Mouse (Mus musculus): ENCODE measurements around the gene Slc12a4. TPM values are rescaled to one million over a fixed set of nuclear protein-coding genes. Genes with fewer than 3 reads are reported as not detected.
"Not testable (repeated sequence)": the region's sequence is repeated elsewhere in the genome, so short reads cannot be mapped to it uniquely, and the experiment has no call there.

Gene Slc12a4
- polyA plus RNA-seq (2014; fragmentation: Nextera tagmentation; extraction: Ambion mirVana): 25.6 and 25.8 TPM in 2 replicates

DNA sequence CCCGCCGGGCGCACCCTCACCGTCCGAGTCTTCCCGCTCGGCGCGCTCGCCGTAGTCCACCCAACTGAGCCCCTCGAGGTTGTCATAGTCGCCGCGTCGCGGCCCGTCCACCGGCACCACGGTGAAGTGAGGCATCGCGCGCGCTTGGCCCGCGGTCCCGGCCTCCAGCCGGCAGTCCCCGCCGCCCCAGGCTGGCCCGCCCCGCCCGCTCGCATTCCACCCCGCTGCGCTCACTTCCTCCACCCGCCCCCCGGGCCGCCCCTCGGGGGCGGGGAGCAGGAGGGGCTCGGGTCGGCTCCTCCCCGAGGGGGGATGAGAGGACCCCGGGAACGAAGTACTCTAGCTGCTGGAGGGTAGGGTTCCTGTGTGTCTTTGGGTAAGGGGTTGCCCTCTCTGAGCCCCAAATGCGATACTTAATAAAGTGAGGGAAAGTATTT is at the start of gene Slc12a4:
Gene Slc12a4 (minus strand): TSS at position 193 of the 437 bp plus-strand sequence.
- no peaks in the 10 kb centered on the region for H3K27me3 ChIP-seq (replicated peaks; ENCODE audit: control insufficient read depth, insufficient read depth, low read length)
- under 1% methylated on average over 47 of the region's 47 CpGs for WGBS
- H3K9ac ChIP-seq (ENCODE audit: low read depth, low read length): peak within 1 kb of the TSS; percentile 90
- peaks cover 35% of the 10 kb centered on the region for H3K4me1 ChIP-seq (replicated peaks; ENCODE audit: control insufficient read depth, insufficient read depth, low read length)
- H3K36me3 ChIP-seq (ENCODE audit: control insufficient read depth, insufficient read depth, low read length): no peaks in the 10 kb centered on the region
- peak; percentile 87 for DNase-seq (ENCODE audit: low spot score)
- peak; percentile 82 for ATAC-seq (replicated peaks; ENCODE audit: low FRiP score)
- H3K9me3 ChIP-seq (ENCODE audit: control insufficient read depth, low read length): no peaks in the 10 kb centered on the region
- H3K4me2 ChIP-seq: peak within 1 kb of the TSS; percentile 93
- peak within 1 kb of the TSS; percentile 95 for H3K27ac ChIP-seq (ENCODE audit: low read depth, low read length)
- peak within 1 kb of the TSS; percentile 89 for H3K4me3 ChIP-seq (ENCODE audit: low read depth, low read length)

DNA sequence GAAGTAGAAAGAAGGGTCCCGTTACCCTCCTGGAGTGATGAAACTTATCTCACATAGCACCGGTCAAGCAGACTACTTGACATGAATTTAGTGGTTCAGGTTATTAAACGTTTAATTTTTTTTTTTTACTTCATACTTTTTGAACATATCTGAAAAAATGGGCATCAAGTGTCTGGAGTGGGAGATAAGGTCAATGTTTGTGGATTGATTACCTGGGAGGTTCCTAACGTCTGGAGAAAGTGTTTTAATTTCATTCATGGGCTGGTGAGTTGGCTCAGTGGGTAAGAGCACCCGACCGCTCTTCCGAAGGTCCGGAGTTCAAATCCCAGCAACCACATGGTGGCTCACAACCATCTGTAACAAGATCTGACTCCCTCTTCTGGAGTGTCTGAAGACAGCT is 46.3 kb upstream of the Slc12a4 start:
- 65% methylated on average over 8 of the region's 8 CpGs for WGBS
- Histone ChIP-seq H3K27ac (ENCODE audit: low read depth, low read length) (peak overlapping the region; percentile 76), H3K9ac (ENCODE audit: low read depth, low read length) (peak overlapping the region; percentile 89; the same call in 1 of the 2 replicates), H3K4me3 (ENCODE audit: low read depth, low read length) (peak overlapping the region; percentile 90), H3K4me2 (peak overlapping the region; percentile 99)
- not testable (repeated sequence) for DNase-seq (ENCODE audit: low spot score); H3K27me3 ChIP-seq (replicated peaks; ENCODE audit: control insufficient read depth, insufficient read depth, low read length); H3K36me3 ChIP-seq (ENCODE audit: control insufficient read depth, insufficient read depth, low read length); H3K4me1 ChIP-seq (replicated peaks; ENCODE audit: control insufficient read depth, insufficient read depth, low read length); H3K9me3 ChIP-seq (ENCODE audit: control insufficient read depth, low read length); ATAC-seq (replicated peaks; ENCODE audit: low FRiP score)

DNA sequence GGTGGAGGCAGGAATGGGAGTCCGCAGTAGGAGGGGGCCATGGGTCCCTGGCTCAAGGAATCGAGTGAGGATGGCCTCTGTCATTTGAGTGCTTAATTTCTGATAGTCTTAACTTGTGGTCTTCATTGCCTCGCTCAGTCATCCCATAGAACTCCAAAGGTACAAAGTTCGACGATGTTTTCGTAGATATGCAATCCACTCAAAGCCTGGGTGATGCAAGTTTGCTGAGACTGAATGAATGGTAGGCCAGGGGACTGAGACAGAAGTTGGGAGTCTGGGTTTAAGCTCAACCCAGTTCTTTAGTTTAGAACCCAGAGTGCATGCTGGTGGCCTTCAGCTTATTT is 45.7 kb upstream of the Slc12a4 start, which contains the start of gene Ddx28:
Gene Ddx28 (minus strand): TSS at position 240 of the 344 bp plus-strand sequence.
- peak; percentile 33 for ATAC-seq (replicated peaks; ENCODE audit: low FRiP score)
- peak within 1 kb of the TSS; percentile 99 for H3K4me2 ChIP-seq
- 2% methylated on average over 6 of the region's 6 CpGs for WGBS
- no peaks in the 10 kb centered on the region for H3K27me3 ChIP-seq (replicated peaks; ENCODE audit: control insufficient read depth, insufficient read depth, low read length)
- peaks cover 9% of the 10 kb centered on the region for H3K4me1 ChIP-seq (replicated peaks; ENCODE audit: control insufficient read depth, insufficient read depth, low read length)
- peak within 1 kb of the TSS; percentile 90 for H3K4me3 ChIP-seq (ENCODE audit: low read depth, low read length)
- H3K9ac ChIP-seq (ENCODE audit: low read depth, low read length): peak within 1 kb of the TSS; percentile 89
- H3K9me3 ChIP-seq (ENCODE audit: control insufficient read depth, low read length): no peaks in the 10 kb centered on the region
- DNase-seq (ENCODE audit: low spot score): no peak
- peak within 1 kb of the TSS; percentile 76 for H3K27ac ChIP-seq (ENCODE audit: low read depth, low read length)
- no peaks in the 10 kb centered on the region for H3K36me3 ChIP-seq (ENCODE audit: control insufficient read depth, insufficient read depth, low read length)

DNA sequence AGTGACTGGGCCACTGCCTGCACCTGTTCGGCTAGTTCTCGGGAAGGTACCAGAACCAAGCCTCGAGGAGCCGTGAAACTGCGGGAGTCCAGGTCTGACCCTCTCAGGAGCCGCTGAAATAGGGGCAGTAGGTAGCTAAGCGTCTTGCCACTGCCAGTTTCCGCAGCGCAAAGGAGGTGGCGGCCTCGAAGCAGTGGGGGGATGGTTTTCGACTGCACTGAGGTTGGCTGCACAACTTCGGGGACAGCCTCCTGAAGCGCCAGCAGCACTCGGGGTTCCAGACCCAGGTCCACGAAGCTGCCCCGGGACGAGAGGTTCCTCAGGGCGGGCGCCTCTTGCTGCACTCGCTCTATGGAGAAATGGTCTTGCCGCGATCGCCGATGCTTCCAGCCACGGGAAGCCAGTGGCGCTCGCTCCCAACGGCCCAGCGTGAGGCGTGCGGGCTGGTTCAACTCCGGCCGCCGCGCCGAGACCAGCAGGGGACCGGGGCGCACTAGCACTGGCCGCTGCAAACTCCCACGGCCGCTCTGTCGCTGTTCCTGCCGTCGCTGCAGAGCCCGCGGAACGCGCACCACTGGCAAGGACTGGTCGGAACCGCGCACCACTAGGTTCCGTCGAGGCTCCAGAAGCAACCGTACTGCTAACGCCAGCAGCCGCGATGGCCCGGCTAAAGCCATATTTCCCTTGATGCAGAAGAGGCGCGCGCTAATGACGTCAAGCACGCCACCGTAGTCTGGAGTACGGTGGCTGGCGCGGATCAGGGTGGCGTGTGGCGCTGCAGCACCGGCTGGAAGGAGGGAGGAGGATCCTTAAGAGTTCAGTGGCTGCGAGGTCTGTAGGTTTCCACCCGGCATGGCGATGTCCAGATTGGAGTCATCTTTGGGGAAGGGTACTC is 45.1 kb upstream of the Slc12a4 start:
- peak; percentile 87 for ATAC-seq (replicated peaks; ENCODE audit: low FRiP score)
- H3K36me3 ChIP-seq (ENCODE audit: control insufficient read depth, insufficient read depth, low read length): no peaks in the 10 kb centered on the region
- peak overlapping the region; percentile 89 for H3K9ac ChIP-seq (ENCODE audit: low read depth, low read length)
- H3K27me3 ChIP-seq (replicated peaks; ENCODE audit: control insufficient read depth, insufficient read depth, low read length): no peaks in the 10 kb centered on the region
- H3K4me1 ChIP-seq (replicated peaks; ENCODE audit: control insufficient read depth, insufficient read depth, low read length): peaks cover 9% of the 10 kb centered on the region
- H3K4me3 ChIP-seq (ENCODE audit: low read depth, low read length): peak overlapping the region; percentile 90
- 1% methylated on average over 74 of the region's 74 CpGs for WGBS
- no peaks in the 10 kb centered on the region for H3K9me3 ChIP-seq (ENCODE audit: control insufficient read depth, low read length)
- peak; percentile 93 for DNase-seq (ENCODE audit: low spot score)
- peak overlapping the region; percentile 99 for H3K4me2 ChIP-seq
- peak overlapping the region; percentile 76 for H3K27ac ChIP-seq (ENCODE audit: low read depth, low read length)

DNA sequence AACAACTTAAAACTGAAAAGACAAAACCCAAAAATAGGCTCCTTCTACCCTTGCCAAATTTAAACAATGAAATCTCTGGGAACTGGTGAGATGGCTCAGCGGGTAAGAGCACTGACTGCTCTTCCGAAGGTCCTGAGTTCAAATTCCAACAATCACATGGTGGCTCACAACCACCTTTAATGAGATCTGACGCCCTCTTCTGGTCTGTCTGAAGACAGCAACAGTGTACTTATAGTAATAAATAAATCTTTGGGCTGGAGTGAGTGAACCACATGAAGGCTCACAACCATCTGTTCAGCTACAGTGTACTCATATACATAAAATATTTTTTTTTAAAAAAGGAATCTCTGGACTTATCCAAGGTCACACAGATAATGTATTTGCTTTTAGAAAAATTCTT is 42.0 kb upstream of the Slc12a4 start:
- H3K27ac ChIP-seq (ENCODE audit: low read depth, low read length); H3K4me1 ChIP-seq (replicated peaks; ENCODE audit: control insufficient read depth, insufficient read depth, low read length); DNase-seq (ENCODE audit: low spot score); H3K4me3 ChIP-seq (ENCODE audit: low read depth, low read length); H3K36me3 ChIP-seq (ENCODE audit: control insufficient read depth, insufficient read depth, low read length); H3K27me3 ChIP-seq (replicated peaks; ENCODE audit: control insufficient read depth, insufficient read depth, low read length); ATAC-seq (replicated peaks; ENCODE audit: low FRiP score); H3K9me3 ChIP-seq (ENCODE audit: control insufficient read depth, low read length); H3K4me2 ChIP-seq; H3K9ac ChIP-seq (ENCODE audit: low read depth, low read length): not testable (repeated sequence)
- WGBS: 59% methylated on average over 3 of the region's 3 CpGs

DNA sequence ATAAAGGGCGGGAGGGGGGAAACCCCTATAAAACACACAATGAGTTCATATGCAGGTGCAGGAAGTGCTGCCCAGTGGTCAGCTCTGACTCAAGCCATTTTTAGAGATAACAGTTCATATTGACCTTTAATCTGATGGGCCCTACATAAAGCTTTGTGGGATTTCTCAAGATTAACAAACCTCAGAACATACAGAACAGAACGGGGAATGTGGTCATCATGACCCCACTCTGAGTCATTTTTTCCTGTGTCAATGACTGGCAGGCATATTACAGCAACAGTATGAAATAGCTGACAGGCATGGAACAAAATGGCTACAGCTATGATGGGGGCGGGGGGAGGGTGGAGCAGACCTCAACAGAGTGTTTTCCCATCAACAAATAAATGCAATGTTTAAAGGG is 41.2 kb upstream of the Slc12a4 start:
- Histone ChIP-seq H3K27me3 (replicated peaks; ENCODE audit: control insufficient read depth, insufficient read depth, low read length) (no peaks in the 10 kb centered on the region), H3K9ac (ENCODE audit: low read depth, low read length) (no peak overlapping the region), H3K4me3 (ENCODE audit: low read depth, low read length) (no peak overlapping the region), H3K27ac (ENCODE audit: low read depth, low read length) (no peak overlapping the region), H3K4me1 (replicated peaks; ENCODE audit: control insufficient read depth, insufficient read depth, low read length) (peaks cover 9% of the 10 kb centered on the region), H3K36me3 (ENCODE audit: control insufficient read depth, insufficient read depth, low read length) (no peaks in the 10 kb centered on the region), H3K4me2 (no peak overlapping the region), H3K9me3 (ENCODE audit: control insufficient read depth, low read length) (no peaks in the 10 kb centered on the region)
- 62% methylated on average over 3 of the region's 3 CpGs for WGBS
- DNase-seq (ENCODE audit: low spot score) (no peak), ATAC-seq (replicated peaks; ENCODE audit: low FRiP score) (no peak)

DNA sequence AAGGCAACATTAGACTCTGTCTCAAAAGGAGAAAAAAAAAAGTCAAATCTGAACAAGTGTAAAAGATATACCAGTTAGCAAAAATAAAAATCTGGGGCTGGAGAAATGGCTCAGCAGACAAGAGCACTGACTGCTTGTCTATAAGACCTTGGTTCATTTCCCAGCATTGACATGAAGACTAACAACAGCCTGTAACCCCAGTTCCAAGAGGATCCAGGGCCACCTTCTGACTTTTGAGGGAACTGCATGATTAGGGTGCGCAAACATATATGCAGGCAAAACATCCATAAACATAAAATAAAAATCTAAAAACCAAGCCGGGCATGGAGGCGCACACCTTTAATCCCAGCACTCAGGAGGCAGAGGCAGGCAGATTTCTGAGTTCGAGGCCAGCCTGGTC is 40.5 kb upstream of the Slc12a4 start:
- DNase-seq (ENCODE audit: low spot score) (no peak), ATAC-seq (replicated peaks; ENCODE audit: low FRiP score) (no peak)
- Histone ChIP-seq H3K27me3 (replicated peaks; ENCODE audit: control insufficient read depth, insufficient read depth, low read length) (no peaks in the 10 kb centered on the region), H3K4me2 (no peak overlapping the region), H3K4me1 (replicated peaks; ENCODE audit: control insufficient read depth, insufficient read depth, low read length) (peaks cover 9% of the 10 kb centered on the region), H3K36me3 (ENCODE audit: control insufficient read depth, insufficient read depth, low read length) (no peaks in the 10 kb centered on the region), H3K27ac (ENCODE audit: low read depth, low read length) (no peak overlapping the region), H3K9me3 (ENCODE audit: control insufficient read depth, low read length) (no peaks in the 10 kb centered on the region), H3K9ac (ENCODE audit: low read depth, low read length) (no peak overlapping the region), H3K4me3 (ENCODE audit: low read depth, low read length) (no peak overlapping the region)
- WGBS: 83% methylated on average over 4 of the region's 4 CpGs

DNA sequence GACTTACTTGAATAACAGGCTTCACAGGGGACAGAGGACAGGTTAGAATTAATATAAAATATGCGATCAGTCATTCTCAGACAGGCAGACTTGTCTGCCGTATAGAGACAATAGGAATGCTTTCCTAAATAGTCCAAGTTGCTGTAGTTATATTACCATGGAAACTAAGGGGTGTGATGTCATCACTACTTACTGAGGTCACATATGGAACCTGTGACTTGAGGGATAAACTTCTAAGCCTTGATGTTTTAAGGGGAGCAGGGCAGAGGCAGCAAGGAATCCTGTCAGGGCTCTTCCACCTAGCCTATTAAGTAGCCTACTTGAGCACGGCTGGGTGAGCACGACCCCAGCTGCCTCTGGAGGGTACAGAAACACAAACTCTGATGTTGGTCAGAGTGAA is 40.0 kb upstream of the Slc12a4 start, which contains the start of gene Dpep2nb:
Gene Dpep2nb (minus strand): TSS at position 101 of the 400 bp plus-strand sequence.
- Histone ChIP-seq H3K4me2 (no peak within 1 kb of the TSS), H3K9me3 (ENCODE audit: control insufficient read depth, low read length) (no peaks in the 10 kb centered on the region), H3K27me3 (replicated peaks; ENCODE audit: control insufficient read depth, insufficient read depth, low read length) (no peaks in the 10 kb centered on the region), H3K4me1 (replicated peaks; ENCODE audit: control insufficient read depth, insufficient read depth, low read length) (peaks cover 9% of the 10 kb centered on the region), H3K4me3 (ENCODE audit: low read depth, low read length) (no peak within 1 kb of the TSS), H3K9ac (ENCODE audit: low read depth, low read length) (no peak within 1 kb of the TSS), H3K36me3 (ENCODE audit: control insufficient read depth, insufficient read depth, low read length) (no peaks in the 10 kb centered on the region), H3K27ac (ENCODE audit: low read depth, low read length) (no peak within 1 kb of the TSS)
- 81% methylated on average over 4 of the region's 4 CpGs for WGBS
- ATAC-seq (replicated peaks; ENCODE audit: low FRiP score): no peak
- DNase-seq (ENCODE audit: low spot score): no peak

Data from liver, embryonic 11.5 days (tissue).